Mouse (Mus musculus): ENCODE results near the gene Dgkb. TPM values are rescaled to one million over a fixed set of nuclear protein-coding genes. Genes with fewer than 3 reads are reported as not detected.

Dgkb gene
- polyA plus RNA-seq, 1 experiment from 2014 or later = 0.02 TPM

DNA sequence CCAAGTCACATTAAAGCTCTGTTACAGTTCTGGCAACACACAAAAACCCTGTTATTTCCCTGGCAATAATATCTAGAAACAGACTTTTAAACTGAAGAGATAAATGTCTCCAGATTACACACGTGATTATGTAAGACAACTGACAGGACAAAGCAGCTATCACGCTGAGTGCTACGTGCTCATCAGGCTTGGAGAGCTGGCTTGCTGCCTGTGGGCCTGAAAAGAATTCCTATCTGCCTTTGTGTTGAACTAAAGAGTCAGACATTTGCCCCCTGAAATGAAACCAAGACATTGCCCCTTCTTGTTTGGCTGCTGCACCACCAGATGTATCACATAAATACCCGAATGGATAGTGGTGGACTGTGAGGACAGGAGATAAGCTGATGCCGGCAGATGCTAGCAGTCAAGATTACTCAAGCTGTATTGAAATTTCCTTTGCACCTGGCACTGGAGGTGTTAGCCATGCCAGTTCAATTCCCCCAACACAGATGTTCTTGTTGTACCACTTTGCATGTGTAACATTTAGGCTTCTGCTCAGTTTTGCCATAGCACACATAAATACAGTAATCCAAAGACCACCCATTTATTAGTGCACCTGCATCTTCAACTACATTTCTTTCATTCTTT is 761.8 kb downstream of the Dgkb start:
- no peak overlapping the region for H3K4me3 ChIP-seq (ENCODE audit: low read depth, low read length)
- WGBS (ENCODE audit: insufficient replicate concordance) = 57% methylated on average over 5 of the region's 5 CpGs
- H3K27me3 ChIP-seq (ENCODE audit: control insufficient read depth, insufficient read depth, low read depth, low read length) = no peaks in the 10 kb centered on the region
- no peaks in the 10 kb centered on the region for H3K4me1 ChIP-seq (ENCODE audit: control insufficient read depth, low read depth, low read length)
- H3K4me2 ChIP-seq (ENCODE audit: low read depth, low read length) = no peak overlapping the region
- no peaks in the 10 kb centered on the region for H3K9me3 ChIP-seq (replicated peaks; ENCODE audit: control insufficient read depth, low read length)
- H3K9ac ChIP-seq (ENCODE audit: low read depth, low read length) = no peak overlapping the region
- H3K27ac ChIP-seq (ENCODE audit: low read length) = no peak overlapping the region
- no peak for ATAC-seq (ENCODE audit: low read depth)
- no peaks in the 10 kb centered on the region for H3K36me3 ChIP-seq (ENCODE audit: control insufficient read depth, insufficient read depth)

DNA sequence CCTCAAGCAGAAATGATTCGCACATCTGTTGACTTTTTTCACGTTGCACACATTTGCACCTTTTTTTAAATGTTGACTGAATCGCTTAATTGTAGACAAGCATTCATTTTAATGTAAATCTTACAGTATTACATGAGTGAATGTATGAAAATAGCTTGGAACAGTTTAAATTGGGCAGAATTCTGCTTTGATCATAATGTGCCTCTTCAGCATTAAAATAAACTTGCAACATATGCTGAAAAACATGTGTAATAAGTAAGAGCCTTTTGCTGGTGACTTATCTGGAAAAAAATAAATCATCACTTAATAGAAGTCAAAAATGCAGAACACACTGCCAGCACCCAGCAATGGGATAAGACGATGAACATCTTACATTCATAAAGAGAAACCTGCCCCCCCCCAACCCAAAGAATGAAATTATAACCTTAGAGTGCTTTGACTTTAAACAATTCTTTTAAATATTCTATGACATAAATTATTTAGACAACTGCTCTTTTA is 768.9 kb downstream of the Dgkb start:
- no peaks in the 10 kb centered on the region for H3K9me3 ChIP-seq (replicated peaks; ENCODE audit: control insufficient read depth, low read length)
- 52% methylated on average over 4 of the region's 4 CpGs for WGBS (ENCODE audit: insufficient replicate concordance)
- no peak for ATAC-seq (ENCODE audit: low read depth)

DNA sequence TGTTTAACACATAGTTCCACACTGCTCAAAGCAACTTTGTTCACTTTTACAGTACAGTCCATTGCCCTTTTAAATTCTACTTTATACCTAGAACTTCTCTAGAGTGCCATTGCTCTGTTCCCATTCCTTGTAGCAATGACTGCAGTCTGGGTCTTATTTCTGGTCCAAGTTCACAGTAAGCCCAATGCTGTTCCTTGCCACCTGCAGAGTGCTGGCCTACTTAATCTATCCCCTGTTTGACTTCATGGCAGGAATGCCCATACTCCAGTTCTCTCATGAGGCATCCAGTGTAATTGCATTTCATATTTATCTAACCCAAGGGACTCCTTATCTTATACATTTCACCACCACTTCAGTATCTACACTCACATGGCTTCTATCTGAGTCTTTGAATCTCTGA is 772.4 kb downstream of the Dgkb start:
- Histone ChIP-seq H3K9me3 (replicated peaks; ENCODE audit: control insufficient read depth, low read length) (no peaks in the 10 kb centered on the region), H3K9ac (ENCODE audit: low read depth, low read length) (no peak overlapping the region), H3K4me3 (ENCODE audit: low read depth, low read length) (no peak overlapping the region), H3K4me1 (ENCODE audit: control insufficient read depth, low read depth, low read length) (no peaks in the 10 kb centered on the region), H3K4me2 (ENCODE audit: low read depth, low read length) (no peak overlapping the region), H3K27ac (ENCODE audit: low read length) (no peak overlapping the region), H3K27me3 (ENCODE audit: control insufficient read depth, insufficient read depth, low read depth, low read length) (no peaks in the 10 kb centered on the region), H3K36me3 (ENCODE audit: control insufficient read depth, insufficient read depth) (no peaks in the 10 kb centered on the region)
- ATAC-seq (ENCODE audit: low read depth) = no peak

More for the DNA sequence above, 768.9 kb downstream of the Dgkb start:
- no peak overlapping the region for H3K9ac ChIP-seq (ENCODE audit: low read depth, low read length)
- H3K27ac ChIP-seq (ENCODE audit: low read length) = no peak overlapping the region
- H3K36me3 ChIP-seq (ENCODE audit: control insufficient read depth, insufficient read depth) = no peaks in the 10 kb centered on the region
- no peak overlapping the region for H3K4me2 ChIP-seq (ENCODE audit: low read depth, low read length)
- no peaks in the 10 kb centered on the region for H3K27me3 ChIP-seq (ENCODE audit: control insufficient read depth, insufficient read depth, low read depth, low read length)
- H3K4me3 ChIP-seq (ENCODE audit: low read depth, low read length) = no peak overlapping the region
- H3K4me1 ChIP-seq (ENCODE audit: control insufficient read depth, low read depth, low read length) = no peaks in the 10 kb centered on the region

DNA sequence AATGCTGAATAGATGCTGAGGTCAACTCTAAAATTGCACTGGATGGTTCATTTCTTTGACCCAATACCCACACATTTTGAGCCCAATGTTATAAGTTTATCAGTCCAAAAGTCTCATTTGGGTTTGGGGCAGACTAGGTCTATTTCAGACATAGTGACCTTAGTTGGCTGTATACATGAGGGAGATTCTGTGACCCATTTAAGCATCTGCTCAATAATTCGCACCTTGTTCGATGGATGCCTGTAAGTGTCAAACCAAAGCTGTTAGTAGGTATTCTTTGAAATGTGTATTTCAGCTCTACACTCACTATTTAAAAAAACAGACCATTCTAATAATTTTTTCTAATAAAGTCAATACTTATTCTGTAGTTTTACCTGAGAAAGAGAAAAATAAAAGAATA is 776.1 kb downstream of the Dgkb start:
- H3K27ac ChIP-seq (ENCODE audit: low read length) = no peak overlapping the region
- no peaks in the 10 kb centered on the region for H3K9me3 ChIP-seq (replicated peaks; ENCODE audit: control insufficient read depth, low read length)
- H3K4me1 ChIP-seq (ENCODE audit: control insufficient read depth, low read depth, low read length) = no peaks in the 10 kb centered on the region
- H3K4me3 ChIP-seq (ENCODE audit: low read depth, low read length) = no peak overlapping the region
- no peaks in the 10 kb centered on the region for H3K36me3 ChIP-seq (ENCODE audit: control insufficient read depth, insufficient read depth)
- H3K27me3 ChIP-seq (ENCODE audit: control insufficient read depth, insufficient read depth, low read depth, low read length) = no peaks in the 10 kb centered on the region
- H3K4me2 ChIP-seq (ENCODE audit: low read depth, low read length) = no peak overlapping the region
- no peak overlapping the region for H3K9ac ChIP-seq (ENCODE audit: low read depth, low read length)
- no peak for ATAC-seq (ENCODE audit: low read depth)
- 72% methylated on average over 2 of the region's 2 CpGs for WGBS (ENCODE audit: insufficient replicate concordance)

DNA sequence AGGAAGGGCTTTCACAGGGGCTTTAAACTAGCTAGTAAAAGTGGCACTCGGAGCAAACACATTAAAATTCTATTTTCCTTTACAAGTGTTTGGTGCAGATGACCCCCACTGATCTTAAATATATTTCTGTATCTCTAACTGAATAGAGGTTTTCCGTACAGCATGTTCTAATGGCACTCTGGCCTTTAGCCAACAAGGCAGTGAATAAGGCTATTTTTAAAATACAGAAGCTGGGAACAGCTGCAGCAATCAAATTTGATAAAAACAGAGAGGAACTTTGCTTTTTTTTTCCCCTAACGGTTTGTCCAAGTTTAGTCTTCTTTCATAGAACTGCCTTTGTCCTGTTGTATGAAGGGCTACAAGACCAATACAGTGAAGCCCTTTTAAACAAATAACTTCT is 776.5 kb downstream of the Dgkb start:
- WGBS (ENCODE audit: insufficient replicate concordance) = 35% methylated on average over 3 of the region's 3 CpGs
- Histone ChIP-seq H3K4me2 (ENCODE audit: low read depth, low read length) (no peak overlapping the region), H3K4me1 (ENCODE audit: control insufficient read depth, low read depth, low read length) (no peaks in the 10 kb centered on the region), H3K36me3 (ENCODE audit: control insufficient read depth, insufficient read depth) (no peaks in the 10 kb centered on the region), H3K27me3 (ENCODE audit: control insufficient read depth, insufficient read depth, low read depth, low read length) (no peaks in the 10 kb centered on the region), H3K4me3 (ENCODE audit: low read depth, low read length) (no peak overlapping the region), H3K27ac (ENCODE audit: low read length) (no peak overlapping the region), H3K9me3 (replicated peaks; ENCODE audit: control insufficient read depth, low read length) (no peaks in the 10 kb centered on the region), H3K9ac (ENCODE audit: low read depth, low read length) (no peak overlapping the region)
- ATAC-seq (ENCODE audit: low read depth) = no peak

DNA sequence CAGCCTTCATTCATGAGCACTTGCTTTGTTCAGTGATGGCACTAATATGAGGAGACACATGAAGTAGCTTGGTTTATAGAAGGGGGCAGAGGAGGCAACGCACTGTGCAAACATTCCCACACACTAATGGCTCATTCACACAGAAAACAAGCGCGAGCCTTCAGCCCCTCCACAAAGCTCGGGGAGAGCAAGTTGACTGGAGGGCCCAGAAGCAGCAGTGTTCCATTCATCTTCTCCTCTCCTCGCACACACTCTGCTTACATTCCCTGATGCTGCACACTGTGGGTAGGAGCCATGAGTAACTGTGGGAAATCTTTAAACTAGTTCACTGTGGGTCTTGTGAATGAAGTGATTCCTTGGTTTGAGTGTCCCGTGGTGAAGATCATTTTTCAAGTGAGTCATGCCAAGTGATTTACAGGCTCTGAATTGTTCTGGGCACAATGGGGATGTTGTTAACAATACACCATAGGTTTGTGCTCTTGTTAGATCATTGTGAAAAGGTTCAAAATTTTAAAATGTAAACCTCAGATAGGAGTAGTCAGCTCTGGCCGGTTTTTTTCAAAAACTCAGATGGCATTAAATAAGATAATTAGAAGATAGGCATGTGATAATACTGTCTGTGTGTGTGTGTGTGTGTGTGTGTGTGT is 779.0 kb downstream of the Dgkb start:
- WGBS (ENCODE audit: insufficient replicate concordance) = 55% methylated on average over 7 of the region's 7 CpGs
- Histone ChIP-seq H3K36me3 (ENCODE audit: control insufficient read depth, insufficient read depth) (no peaks in the 10 kb centered on the region), H3K4me2 (ENCODE audit: low read depth, low read length) (no peak overlapping the region), H3K27me3 (ENCODE audit: control insufficient read depth, insufficient read depth, low read depth, low read length) (no peaks in the 10 kb centered on the region), H3K27ac (ENCODE audit: low read length) (no peak overlapping the region), H3K4me1 (ENCODE audit: control insufficient read depth, low read depth, low read length) (no peaks in the 10 kb centered on the region), H3K4me3 (ENCODE audit: low read depth, low read length) (no peak overlapping the region), H3K9ac (ENCODE audit: low read depth, low read length) (no peak overlapping the region), H3K9me3 (replicated peaks; ENCODE audit: control insufficient read depth, low read length) (no peaks in the 10 kb centered on the region)
- ATAC-seq (ENCODE audit: low read depth) = no peak

DNA sequence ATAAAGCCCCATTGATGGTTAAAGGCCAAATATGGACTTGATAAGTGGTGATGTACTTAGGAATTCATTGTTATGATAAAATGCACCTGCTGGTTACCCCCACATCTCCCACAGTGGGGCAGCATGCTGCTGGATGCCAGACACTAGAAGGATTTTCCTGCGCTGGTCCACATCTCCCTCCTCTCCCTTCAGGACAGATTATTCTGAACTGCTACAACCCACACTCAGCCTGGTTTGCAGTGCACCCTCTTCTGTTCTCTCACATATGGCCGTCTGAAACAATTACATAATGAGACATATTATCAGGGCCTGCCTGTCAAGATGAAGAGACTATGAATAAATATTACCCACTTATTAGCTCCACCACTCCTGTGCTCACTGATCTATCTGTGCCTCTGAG is 780.6 kb downstream of the Dgkb start:
- ATAC-seq (ENCODE audit: low read depth) = no peak
- 50% methylated on average over 2 of the region's 2 CpGs for WGBS (ENCODE audit: insufficient replicate concordance)

DNA sequence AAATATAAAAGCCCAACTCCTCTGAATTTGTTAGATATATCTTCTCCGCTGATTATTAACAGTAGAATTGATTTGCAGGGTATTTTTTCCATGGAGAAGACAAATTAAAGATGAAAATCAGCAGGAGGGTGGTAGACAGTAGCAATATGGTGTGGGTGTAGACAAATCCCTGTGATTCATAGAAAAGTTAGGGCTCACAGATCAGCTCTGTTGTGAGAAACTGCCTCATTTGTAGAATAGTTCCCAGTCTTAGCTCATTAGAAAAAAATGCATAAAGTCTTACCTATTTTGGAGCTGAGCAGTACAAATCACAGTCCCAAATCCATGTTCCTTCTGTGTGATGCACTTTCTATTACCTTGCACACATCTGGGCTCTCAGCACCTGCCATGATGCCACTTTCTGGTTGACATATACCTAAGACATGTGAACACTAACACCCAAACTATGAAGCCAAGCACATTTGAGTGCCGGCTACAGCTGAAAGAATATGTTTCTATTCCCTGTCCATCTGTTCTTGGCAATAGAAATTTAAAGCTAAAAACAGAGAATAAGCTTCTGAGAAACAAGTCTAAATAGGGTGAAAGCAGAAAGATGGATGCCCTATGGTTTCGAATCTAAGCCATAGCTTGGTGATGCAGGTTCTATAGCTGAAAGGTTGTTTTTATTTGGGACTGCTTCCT is 782.8 kb downstream of the Dgkb start:
- no peaks in the 10 kb centered on the region for H3K36me3 ChIP-seq (ENCODE audit: control insufficient read depth, insufficient read depth)
- no peak overlapping the region for H3K4me2 ChIP-seq (ENCODE audit: low read depth, low read length)
- no peak overlapping the region for H3K27ac ChIP-seq (ENCODE audit: low read length)
- H3K9ac ChIP-seq (ENCODE audit: low read depth, low read length) = no peak overlapping the region
- no peak overlapping the region for H3K4me3 ChIP-seq (ENCODE audit: low read depth, low read length)
- 60% methylated on average over 3 of the region's 3 CpGs for WGBS (ENCODE audit: insufficient replicate concordance)
- H3K4me1 ChIP-seq (ENCODE audit: control insufficient read depth, low read depth, low read length) = no peaks in the 10 kb centered on the region
- no peaks in the 10 kb centered on the region for H3K9me3 ChIP-seq (replicated peaks; ENCODE audit: control insufficient read depth, low read length)
- H3K27me3 ChIP-seq (ENCODE audit: control insufficient read depth, insufficient read depth, low read depth, low read length) = no peaks in the 10 kb centered on the region
- ATAC-seq (ENCODE audit: low read depth) = no peak

More for the DNA sequence above, 780.6 kb downstream of the Dgkb start:
- no peak overlapping the region for H3K9ac ChIP-seq (ENCODE audit: low read depth, low read length)
- H3K27ac ChIP-seq (ENCODE audit: low read length) = no peak overlapping the region
- no peaks in the 10 kb centered on the region for H3K9me3 ChIP-seq (replicated peaks; ENCODE audit: control insufficient read depth, low read length)
- no peaks in the 10 kb centered on the region for H3K36me3 ChIP-seq (ENCODE audit: control insufficient read depth, insufficient read depth)
- no peaks in the 10 kb centered on the region for H3K27me3 ChIP-seq (ENCODE audit: control insufficient read depth, insufficient read depth, low read depth, low read length)
- no peak overlapping the region for H3K4me3 ChIP-seq (ENCODE audit: low read depth, low read length)
- H3K4me2 ChIP-seq (ENCODE audit: low read depth, low read length) = no peak overlapping the region
- H3K4me1 ChIP-seq (ENCODE audit: control insufficient read depth, low read depth, low read length) = no peaks in the 10 kb centered on the region

DNA sequence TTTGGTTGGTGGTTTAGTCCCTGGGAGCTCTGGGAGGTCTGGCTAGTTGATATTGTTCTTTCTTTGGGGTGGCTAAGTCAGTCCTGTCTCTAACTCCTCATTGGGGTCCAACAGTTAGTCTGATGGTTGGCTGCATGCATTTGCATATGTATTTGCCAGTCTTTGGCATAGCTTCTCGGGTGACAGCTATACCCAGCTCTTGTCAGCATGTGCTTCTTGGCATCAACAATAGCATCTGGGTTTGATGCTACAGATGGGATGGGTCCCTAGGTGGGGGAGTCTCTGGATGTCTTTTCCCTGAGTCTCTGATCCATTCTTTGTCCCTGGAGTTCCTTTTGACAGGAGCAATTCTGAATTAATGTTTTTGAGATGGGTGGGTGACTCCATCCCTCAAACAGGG is 790.6 kb downstream of the Dgkb start:
- no peak for ATAC-seq (ENCODE audit: low read depth)
- Histone ChIP-seq H3K9ac (ENCODE audit: low read depth, low read length) (no peak overlapping the region), H3K9me3 (replicated peaks; ENCODE audit: control insufficient read depth, low read length) (no peaks in the 10 kb centered on the region), H3K4me3 (ENCODE audit: low read depth, low read length) (no peak overlapping the region), H3K36me3 (ENCODE audit: control insufficient read depth, insufficient read depth) (no peaks in the 10 kb centered on the region), H3K27ac (ENCODE audit: low read length) (no peak overlapping the region), H3K4me2 (ENCODE audit: low read depth, low read length) (no peak overlapping the region), H3K27me3 (ENCODE audit: control insufficient read depth, insufficient read depth, low read depth, low read length) (no peaks in the 10 kb centered on the region), H3K4me1 (ENCODE audit: control insufficient read depth, low read depth, low read length) (no peaks in the 10 kb centered on the region)
- WGBS (ENCODE audit: insufficient replicate concordance) = 21% methylated on average over 1 of the region's 1 CpGs

All from liver, embryonic 16.5 days (tissue).